Mouse (Mus musculus): ENCODE results near the gene Adora1.

Adora1 gene

GRCm38 (mm10) chr1:134154655-134155054 is 80.6 kb downstream of the Adora1 start:
- DNase-seq (ENCODE audit: low spot score in 2 of 2): no peak

GRCm38 (mm10) chr1:134154121-134154520 is 81.1 kb downstream of the Adora1 start:
- DNase-seq (ENCODE audit: low spot score in 2 of 2): no peak

GRCm38 (mm10) chr1:134152626-134153590 is 82.3 kb downstream of the Adora1 start:
- no peak for DNase-seq (ENCODE audit: low spot score in 2 of 2)

DNA sequence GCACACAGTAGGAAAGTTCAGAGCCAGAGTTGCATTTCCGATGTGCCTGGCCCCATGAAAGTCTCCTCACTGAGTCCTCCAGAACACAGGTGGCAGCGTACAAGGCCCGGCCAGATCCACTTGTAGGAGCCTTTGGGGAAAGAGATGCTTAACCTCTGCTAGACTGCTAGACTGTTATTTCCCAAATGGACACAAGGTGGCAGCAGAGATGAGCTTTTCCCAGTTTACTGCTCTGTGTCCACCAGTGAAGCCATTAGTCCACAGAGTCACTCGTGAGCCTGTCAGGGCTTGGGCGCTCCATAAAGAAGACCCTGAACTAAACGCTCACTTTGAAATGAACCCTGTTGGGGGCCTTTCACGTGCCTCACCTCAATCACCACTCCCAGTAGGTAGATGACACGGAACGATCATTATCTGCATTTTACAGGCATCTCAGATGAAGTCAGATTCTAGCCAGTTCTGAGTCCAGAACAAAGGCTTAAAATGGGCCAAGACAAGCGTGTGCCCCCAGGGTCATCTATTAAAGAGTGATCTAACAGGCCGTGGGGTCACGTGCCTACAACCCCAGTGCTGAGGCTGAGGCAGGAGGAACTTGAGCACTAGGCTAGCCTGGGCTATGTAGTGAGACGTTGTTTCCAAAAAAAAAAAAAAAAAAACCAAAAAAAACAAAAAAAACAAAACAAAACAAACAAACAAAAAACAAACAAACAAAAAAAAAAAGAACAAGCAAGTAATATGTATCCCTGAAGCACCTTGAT is 83.4 kb downstream of the Adora1 start:
- peak; percentile 31 to 78 for DNase-seq (ENCODE audit: low spot score in 2 of 2)

DNA sequence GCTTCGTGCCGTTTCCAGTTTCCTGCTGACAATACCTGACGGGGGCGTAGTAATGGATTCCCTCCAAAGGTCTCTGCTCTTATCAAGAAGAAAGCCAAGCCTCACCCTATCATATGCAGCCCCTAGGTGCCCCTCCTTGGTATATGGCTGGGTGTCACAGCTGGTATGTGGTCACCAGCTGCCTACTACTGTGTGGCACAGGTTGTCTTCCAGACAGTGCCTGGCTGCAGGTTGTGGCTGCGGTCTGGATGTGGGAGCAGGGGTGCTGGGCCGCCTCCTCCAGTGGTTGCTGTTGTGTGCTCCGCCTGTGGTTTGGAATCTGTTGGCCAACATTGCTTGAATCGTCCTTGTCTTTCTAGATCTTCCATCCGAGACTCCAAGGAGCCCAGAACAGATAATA is 84.5 kb downstream of the Adora1 start:
- no peak for DNase-seq (ENCODE audit: low spot score in 2 of 2)

GRCm38 (mm10) chr1:134150076-134150475 is 85.2 kb downstream of the Adora1 start:
- DNase-seq (ENCODE audit: low spot score in 2 of 2): no peak
